Mouse (Mus musculus): Measurements from ENCODE around the gene Gemin4. TPM values are rescaled to one million over a fixed set of nuclear protein-coding genes. Genes with fewer than 3 reads are reported as not detected.

Gene Gemin4
- 45.4 and 51.3 TPM in 2 replicates for polyA plus RNA-seq (2016; fragmentation: Nextera tagmentation; extraction: Ambion mirVana)

GRCm38 (mm10) chr11:76217390-76217800 is at the start of gene Gemin4, which contains the start of gene Dbil5:
Gene Gemin4 (minus strand): TSS chr11:76217664.
Gene Dbil5 (plus strand): TSS chr11:76217608.
- Histone ChIP-seq H3K27ac (replicated peaks) (peak within 1 kb of the TSS; percentile 98), H3K4me3 (peak within 1 kb of the TSS; percentile 85), H3K9me3 (replicated peaks) (no peaks in the 10 kb centered on the region), H3K36me3 (peaks cover 53% of the 10 kb centered on the region), H3K4me1 (peaks cover 41% of the 10 kb centered on the region), H3K27me3 (ENCODE audit: low read depth, poor library complexity, severe bottlenecking) (peaks cover 28% of the 10 kb centered on the region)
- WGBS = under 1% methylated on average over 35 of the region's 35 CpGs
- peak; percentile 98 for DNase-seq (ENCODE audit: low spot score)

GRCm38 (mm10) chr11:76262611-76263351 is 45.3 kb upstream of the Gemin4 start:
- DNase-seq (ENCODE audit: low spot score) = peak; percentile 71
- Histone ChIP-seq H3K9me3 (replicated peaks) (no peaks in the 10 kb centered on the region), H3K27me3 (ENCODE audit: low read depth, poor library complexity, severe bottlenecking) (no peaks in the 10 kb centered on the region; the same call in 1 of the 2 replicates), H3K36me3 (peaks cover 41% of the 10 kb centered on the region), H3K4me3 (peak overlapping the region; percentile 40), H3K4me1 (peaks cover 99% of the 10 kb centered on the region), H3K27ac (replicated peaks) (peak overlapping the region; percentile 92)
- WGBS = 7% methylated on average over 19 of the region's 19 CpGs

DNA sequence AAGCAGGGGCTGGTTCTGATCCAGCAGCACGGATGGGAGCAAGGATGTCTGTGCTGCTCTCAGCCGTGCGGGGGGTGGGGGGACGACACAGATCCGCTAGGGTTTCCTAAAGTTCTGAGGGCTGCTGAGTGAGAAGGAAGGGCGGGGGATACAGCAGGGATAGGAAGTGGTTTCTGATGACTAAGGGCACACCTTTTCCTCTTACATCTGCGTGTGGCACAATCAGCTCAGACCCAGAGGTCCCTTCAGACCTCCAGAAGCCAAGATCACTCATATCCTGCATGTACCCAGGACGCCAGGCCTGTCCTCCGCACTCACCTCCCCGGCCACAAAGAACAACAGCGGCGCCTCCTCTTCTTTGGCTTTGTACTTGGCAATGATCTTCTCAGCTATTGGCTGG is 43.8 kb upstream of the Gemin4 start:
- Histone ChIP-seq H3K27me3 (ENCODE audit: low read depth, poor library complexity, severe bottlenecking) (no peaks in the 10 kb centered on the region; the same call in 1 of the 2 replicates), H3K4me3 (0 out of 2 replicates have a peak overlapping the region, but pooled peaks have one; percentile 27), H3K27ac (replicated peaks) (peak overlapping the region; percentile 92), H3K9me3 (replicated peaks) (no peaks in the 10 kb centered on the region), H3K4me1 (peaks cover 99% of the 10 kb centered on the region), H3K36me3 (peaks cover 54% of the 10 kb centered on the region)
- WGBS = 71% methylated on average over 12 of the region's 12 CpGs
- DNase-seq (ENCODE audit: low spot score) = no peak

GRCm38 (mm10) chr11:76260208-76261050 is 43.0 kb upstream of the Gemin4 start:
- H3K4me3 ChIP-seq = peak overlapping the region; percentile 27; the same call in 1 of the 2 replicates
- H3K9me3 ChIP-seq (replicated peaks) = no peaks in the 10 kb centered on the region
- peak; percentile 70 for DNase-seq (ENCODE audit: low spot score)
- H3K27ac ChIP-seq (replicated peaks) = peak overlapping the region; percentile 92
- peaks cover 97% of the 10 kb centered on the region for H3K4me1 ChIP-seq
- peaks cover 54% of the 10 kb centered on the region for H3K36me3 ChIP-seq
- 35% methylated on average over 10 of the region's 10 CpGs for WGBS
- H3K27me3 ChIP-seq (ENCODE audit: low read depth, poor library complexity, severe bottlenecking) = no peaks in the 10 kb centered on the region; the same call in 1 of the 2 replicates

GRCm38 (mm10) chr11:76258511-76258910 is 41.0 kb upstream of the Gemin4 start:
- H3K36me3 ChIP-seq = peaks cover 49% of the 10 kb centered on the region
- 91% methylated on average over 6 of the region's 6 CpGs for WGBS
- no peaks in the 10 kb centered on the region for H3K9me3 ChIP-seq (replicated peaks)
- peaks cover 89% of the 10 kb centered on the region for H3K4me1 ChIP-seq
- no peaks in the 10 kb centered on the region for H3K27me3 ChIP-seq (ENCODE audit: low read depth, poor library complexity, severe bottlenecking)
- DNase-seq (ENCODE audit: low spot score) = no peak
- peak overlapping the region; percentile 92 for H3K27ac ChIP-seq (replicated peaks)
- no peak overlapping the region for H3K4me3 ChIP-seq

- DNase-seq (ENCODE audit: low spot score) = no peak
- Histone ChIP-seq H3K36me3 (peaks cover 49% of the 10 kb centered on the region), H3K4me1 (peaks cover 81% of the 10 kb centered on the region), H3K27me3 (ENCODE audit: low read depth, poor library complexity, severe bottlenecking) (no peaks in the 10 kb centered on the region), H3K27ac (replicated peaks) (peak overlapping the region; percentile 47; the same call in 1 of the 2 replicates), H3K9me3 (replicated peaks) (no peaks in the 10 kb centered on the region), H3K4me3 (no peak overlapping the region)
- 81% methylated on average over 4 of the region's 4 CpGs for WGBS
Observed at GRCm38 (mm10) chr11:76257386-76257785, 39.9 kb upstream of the Gemin4 start.

DNA sequence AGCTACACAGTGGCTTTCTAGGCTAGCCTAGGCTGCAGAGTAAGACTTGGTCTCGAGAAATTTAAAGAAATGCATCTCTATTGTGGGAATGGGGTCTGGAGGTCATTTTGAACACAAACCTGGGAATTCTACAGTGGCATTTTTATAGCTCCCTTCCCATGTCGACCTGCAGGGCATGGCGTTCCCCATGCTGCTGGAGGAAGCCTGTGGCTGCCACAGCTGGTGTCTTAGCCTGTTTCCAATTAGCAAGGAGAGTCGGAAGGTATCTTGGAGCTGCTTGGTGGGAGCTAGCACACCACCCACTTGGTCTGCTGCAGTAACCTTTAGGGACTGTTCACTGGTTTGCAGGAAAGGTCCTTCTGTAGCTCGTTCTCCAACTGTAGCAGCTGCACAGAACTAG is 38.7 kb upstream of the Gemin4 start:
- no peaks in the 10 kb centered on the region for H3K27me3 ChIP-seq (ENCODE audit: low read depth, poor library complexity, severe bottlenecking)
- H3K36me3 ChIP-seq = peaks cover 43% of the 10 kb centered on the region
- DNase-seq (ENCODE audit: low spot score) = no peak
- 61% methylated on average over 5 of the region's 5 CpGs for WGBS
- H3K9me3 ChIP-seq (replicated peaks) = no peaks in the 10 kb centered on the region
- peaks cover 68% of the 10 kb centered on the region for H3K4me1 ChIP-seq
- no peak overlapping the region for H3K4me3 ChIP-seq
- peak overlapping the region; percentile 11; the same call in 1 of the 2 replicates for H3K27ac ChIP-seq (replicated peaks)

- no peak for DNase-seq (ENCODE audit: low spot score)
- H3K36me3 ChIP-seq = peaks cover 43% of the 10 kb centered on the region
- no peaks in the 10 kb centered on the region for H3K27me3 ChIP-seq (ENCODE audit: low read depth, poor library complexity, severe bottlenecking)
- WGBS = 75% methylated on average over 4 of the region's 4 CpGs
- H3K4me3 ChIP-seq = no peak overlapping the region
- H3K27ac ChIP-seq (replicated peaks) = peak overlapping the region; percentile 46; the same call in 1 of the 2 replicates
- H3K4me1 ChIP-seq = peaks cover 62% of the 10 kb centered on the region
- no peaks in the 10 kb centered on the region for H3K9me3 ChIP-seq (replicated peaks)
Observed at GRCm38 (mm10) chr11:76255431-76256001, 38.1 kb upstream of the Gemin4 start.

DNA sequence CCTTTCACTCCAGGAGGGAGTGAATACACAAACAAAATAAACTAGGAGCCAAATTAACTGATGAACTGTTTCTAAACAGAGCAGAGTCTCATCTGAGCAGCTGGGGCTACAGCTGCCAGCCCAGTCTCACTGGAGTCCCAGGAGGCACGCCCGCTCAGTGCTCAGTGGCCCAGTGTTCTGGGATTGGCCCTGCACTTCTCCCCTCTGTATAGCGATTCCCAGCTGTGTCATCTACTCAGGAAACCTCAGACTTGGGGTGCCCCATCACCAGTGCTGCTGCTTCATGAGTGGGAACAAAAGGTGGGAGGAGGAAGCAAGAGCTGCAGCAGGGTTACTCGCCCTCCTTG is 36.4 kb upstream of the Gemin4 start:
- WGBS = 83% methylated on average over 4 of the region's 4 CpGs
- Histone ChIP-seq H3K36me3 (peaks cover 54% of the 10 kb centered on the region), H3K27me3 (ENCODE audit: low read depth, poor library complexity, severe bottlenecking) (no peaks in the 10 kb centered on the region), H3K4me3 (no peak overlapping the region), H3K9me3 (replicated peaks) (no peaks in the 10 kb centered on the region), H3K27ac (replicated peaks) (peak overlapping the region; percentile 63), H3K4me1 (peaks cover 46% of the 10 kb centered on the region)
- no peak for DNase-seq (ENCODE audit: low spot score)

DNA sequence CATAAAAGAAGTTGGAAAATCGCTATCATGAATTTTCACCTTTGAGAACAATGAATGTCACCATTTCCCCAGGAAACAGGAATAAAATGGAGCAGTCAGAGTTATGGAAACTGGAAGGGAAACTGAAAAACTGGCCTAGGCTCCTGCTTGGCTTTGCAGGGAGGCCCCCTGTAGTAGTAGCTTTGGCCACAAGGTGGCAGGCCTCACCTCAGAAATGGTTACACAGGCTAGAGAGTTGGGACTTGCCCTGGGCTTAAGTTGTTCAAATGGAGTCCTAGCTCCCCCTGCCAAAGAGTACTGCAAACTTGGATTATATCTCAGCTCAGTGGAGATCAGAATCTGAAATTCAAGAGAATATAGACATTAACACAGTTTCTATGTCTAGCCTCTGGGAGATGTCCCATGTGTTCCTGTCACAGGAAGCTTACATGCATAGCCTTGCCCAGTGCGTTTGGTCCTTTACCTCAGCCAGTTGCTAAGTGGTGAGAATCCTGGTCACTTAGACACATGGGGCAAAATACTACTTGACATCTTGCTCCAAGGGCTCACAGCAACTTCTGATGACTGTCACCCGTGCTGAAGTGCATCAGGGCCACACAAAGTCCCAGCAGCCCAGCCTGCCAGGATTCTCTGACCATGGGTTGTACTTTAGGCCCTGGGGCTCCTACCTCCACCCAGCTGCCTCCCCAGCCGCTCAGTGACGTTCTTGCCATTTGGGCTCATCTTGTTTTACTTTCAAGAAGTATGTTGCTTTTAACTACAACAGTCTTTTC is 35.9 kb upstream of the Gemin4 start:
- peak; percentile 85 for DNase-seq (ENCODE audit: low spot score)
- 55% methylated on average over 5 of the region's 5 CpGs for WGBS
- Histone ChIP-seq H3K27ac (replicated peaks) (peak overlapping the region; percentile 63; the same call in 1 of the 2 replicates), H3K27me3 (ENCODE audit: low read depth, poor library complexity, severe bottlenecking) (no peaks in the 10 kb centered on the region), H3K9me3 (replicated peaks) (no peaks in the 10 kb centered on the region), H3K4me1 (peaks cover 40% of the 10 kb centered on the region), H3K36me3 (peaks cover 54% of the 10 kb centered on the region), H3K4me3 (no peak overlapping the region)

DNA sequence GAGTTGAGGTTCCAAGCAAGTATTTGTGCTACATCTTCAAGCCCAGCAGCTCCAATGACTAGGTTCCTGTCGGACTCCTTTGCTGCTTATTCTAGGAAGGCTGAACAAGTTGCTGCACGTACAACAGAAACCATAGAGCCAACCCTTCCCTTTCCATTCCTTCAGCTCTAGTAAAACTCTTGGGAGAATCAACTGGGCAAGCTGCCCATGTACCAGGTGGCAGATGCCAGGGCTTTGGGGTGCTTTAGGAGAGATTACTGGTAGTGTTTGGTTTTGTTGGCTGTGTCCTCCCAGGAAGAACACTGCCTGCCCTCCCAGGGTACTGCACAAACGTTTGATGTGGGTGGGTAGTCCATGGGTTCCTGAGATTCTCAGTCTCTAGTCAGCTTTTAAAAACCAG is 34.6 kb upstream of the Gemin4 start:
- WGBS = 58% methylated on average over 3 of the region's 3 CpGs
- no peak for DNase-seq (ENCODE audit: low spot score)
- Histone ChIP-seq H3K36me3 (peaks cover 50% of the 10 kb centered on the region), H3K27ac (replicated peaks) (no peak overlapping the region), H3K27me3 (ENCODE audit: low read depth, poor library complexity, severe bottlenecking) (no peaks in the 10 kb centered on the region), H3K4me3 (no peak overlapping the region), H3K4me1 (peaks cover 27% of the 10 kb centered on the region), H3K9me3 (replicated peaks) (no peaks in the 10 kb centered on the region)

DNA sequence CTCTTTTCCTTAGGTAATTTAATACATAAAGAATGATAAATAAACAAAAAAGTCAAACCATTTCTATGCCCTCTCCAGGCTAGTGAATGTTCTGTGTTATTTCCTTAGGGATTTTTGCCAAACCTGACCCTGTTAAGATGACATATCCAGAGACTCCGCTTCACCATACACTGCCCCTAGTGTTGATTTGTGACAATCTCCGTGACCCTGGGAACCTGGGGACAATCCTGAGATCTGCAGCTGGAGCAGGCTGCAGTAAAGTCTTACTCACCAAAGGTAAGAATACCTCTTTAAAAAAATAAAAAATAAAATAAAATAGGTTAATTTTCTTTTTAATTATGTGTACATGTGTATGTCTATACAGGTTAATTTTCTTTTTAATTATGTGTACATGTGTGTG is 29.8 kb upstream of the Gemin4 start:
- no peaks in the 10 kb centered on the region for H3K9me3 ChIP-seq (replicated peaks)
- H3K27me3 ChIP-seq (ENCODE audit: low read depth, poor library complexity, severe bottlenecking) = no peaks in the 10 kb centered on the region
- WGBS = 65% methylated on average over 2 of the region's 2 CpGs
- no peak overlapping the region for H3K27ac ChIP-seq (replicated peaks)
- no peak overlapping the region for H3K4me3 ChIP-seq
- H3K4me1 ChIP-seq = peaks cover 20% of the 10 kb centered on the region
- no peak for DNase-seq (ENCODE audit: low spot score)
- H3K36me3 ChIP-seq = peaks cover 38% of the 10 kb centered on the region
